Mouse (Mus musculus) intestine, postnatal 0 days (tissue): ENCODE results near the gene Ammecr1. TPM values are rescaled to one million over a fixed set of nuclear protein-coding genes. Genes with fewer than 3 reads are reported as not detected.

ENCODE experiments used
- ATAC-seq: fragments of 200-750 bp; cut with Nextera tagmentation; 2 replicates; pipeline ENCODE4 v1.8.0; 2017; ENCODE audit warnings: mild to moderate bottlenecking, moderate TSS enrichment, moderate library complexity
- H3K27ac ChIP-seq: fragments of 300-500 bp; sonication (generic); 2 replicates; pipeline ENCODE4 v1.5.1; 2014; ENCODE audit warnings: mild to moderate bottlenecking, low read depth, low read length, moderate library complexity
- H3K27me3 ChIP-seq: fragments of 300-500 bp; sonication (generic); replicated peaks from 2 replicates; pipeline ENCODE4 v1.6.1; 2014; ENCODE audit warnings: low read length, mixed read lengths; ENCODE audit not compliant: control insufficient read depth, insufficient read depth
- H3K36me3 ChIP-seq: fragments of 300-500 bp; sonication (generic); 2 replicates; pipeline ENCODE4 v1.6.1; 2014; ENCODE audit warnings: mild to moderate bottlenecking, moderate library complexity; ENCODE audit not compliant: control insufficient read depth, insufficient read depth
- H3K4me1 ChIP-seq: fragments of 300-500 bp; sonication (generic); replicated peaks from 2 replicates; pipeline ENCODE4 v1.6.1; 2014; ENCODE audit warnings: antibody characterized with exemption, low read length, mixed read lengths; ENCODE audit not compliant: control insufficient read depth, insufficient read depth
- H3K4me2 ChIP-seq: fragments of 300-500 bp; sonication (generic); replicated peaks from 2 replicates; pipeline ENCODE4 v1.6.1; 2014; ENCODE audit warnings: low read depth, mild to moderate bottlenecking, moderate library complexity
- H3K4me3 ChIP-seq: fragments of 300-500 bp; sonication (generic); 2 replicates; pipeline ENCODE4 v1.5.1; 2014; ENCODE audit warnings: low read depth, low read length
- H3K9ac ChIP-seq: fragments of 300-500 bp; sonication (generic); 2 replicates; pipeline ENCODE4 v1.6.1; 2014; ENCODE audit warnings: mild to moderate bottlenecking, low read depth, low read length
- H3K9me3 ChIP-seq: fragments of 300-500 bp; sonication (generic); 2 replicates; pipeline ENCODE4 v1.6.1; 2016; ENCODE audit warnings: mixed run types; ENCODE audit not compliant: control insufficient read depth
- CTCF ChIP-seq: sonication (generic); IDR thresholded peaks from 2 replicates; pipeline ENCODE4 v1.5.1; 2016; ENCODE audit warnings: low read depth, mild to moderate bottlenecking, control low read depth, antibody characterized with exemption, moderate library complexity
- WGBS: fragments of 180-500 bp; shearing (Covaris S2); extraction: QIAGEN DNeasy Blood & Tissue Kit; methylation state at CpG from one replicate; pipeline ENCODE4 v1.1.7; 2014; 5-methylcytosine and 5-hydroxymethylcytosine counted together
- polyA plus RNA-seq: library from polyadenylated mRNA; unstranded; fragments of >200 nt; fragmentation: Nextera tagmentation; extraction: Ambion mirVana; gene quantifications from 2 replicates; pipeline ENCODE4 v1.2.1, GENCODE M21; 2015

Gene Ammecr1
- polyA plus RNA-seq, 1 experiment from 2014 or later = 4.0 TPM

DNA sequence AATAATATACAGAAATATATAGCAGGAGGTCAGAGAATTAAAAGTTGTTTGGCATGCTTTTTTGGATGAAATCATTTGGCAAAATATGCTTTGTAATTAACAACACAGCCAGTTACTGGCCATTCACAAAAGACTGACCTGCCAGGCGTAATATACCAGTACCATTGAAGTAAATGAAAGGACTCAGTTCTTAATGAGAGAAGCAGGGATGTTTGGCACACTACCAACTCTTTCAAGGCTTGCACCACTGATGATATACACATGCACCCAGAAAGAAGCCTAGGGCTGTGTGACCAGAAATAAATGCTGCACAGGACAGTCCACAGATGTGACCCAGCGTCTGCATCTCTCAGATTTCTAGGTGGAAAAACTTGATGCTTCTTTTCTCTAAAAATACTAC lies 96.7 kb downstream of the Ammecr1 start:
- no peaks in the 10 kb centered on the region for H3K9me3 ChIP-seq

DNA sequence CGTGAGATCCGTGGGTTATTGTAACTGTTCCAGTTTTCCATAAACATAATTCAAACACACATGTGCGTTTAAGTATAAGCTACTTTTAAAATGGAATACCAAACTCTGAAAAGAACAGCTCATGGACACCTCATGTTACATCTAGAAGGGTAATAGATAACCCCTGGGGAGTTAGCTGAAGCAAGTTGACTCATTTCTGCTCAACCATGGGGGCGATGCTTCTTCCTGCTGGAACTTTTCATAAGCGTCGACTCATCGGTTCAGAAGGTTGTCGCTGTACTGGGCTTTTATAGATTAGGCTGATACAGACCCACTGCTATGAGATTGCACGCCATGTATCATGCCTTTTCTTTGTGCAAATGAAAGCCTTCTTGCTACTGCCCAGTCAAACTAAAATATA lies 118.5 kb downstream of the Ammecr1 start:
- Histone ChIP-seq H3K9me3 (no peaks in the 10 kb centered on the region), H3K4me3 (no peak overlapping the region), H3K9ac (no peak overlapping the region), H3K4me1 (no peaks in the 10 kb centered on the region), H3K27ac (no peak overlapping the region), H3K4me2 (no peak overlapping the region), H3K27me3 (no peaks in the 10 kb centered on the region), H3K36me3 (no peaks in the 10 kb centered on the region)
- no peak for ATAC-seq
- TF ChIP-seq CTCF = no peak
- WGBS = 89% methylated on average over 9 of the region's 9 CpGs

More for the DNA sequence above, 96.7 kb downstream of the Ammecr1 start:
- Histone ChIP-seq H3K4me1 (no peaks in the 10 kb centered on the region), H3K27ac (no peak overlapping the region), H3K27me3 (no peaks in the 10 kb centered on the region), H3K9ac (no peak overlapping the region), H3K36me3 (no peaks in the 10 kb centered on the region), H3K4me2 (no peak overlapping the region), H3K4me3 (no peak overlapping the region)
- no peak for TF ChIP-seq CTCF
- ATAC-seq = no peak
- 78% methylated on average over 2 of the region's 2 CpGs for WGBS

DNA sequence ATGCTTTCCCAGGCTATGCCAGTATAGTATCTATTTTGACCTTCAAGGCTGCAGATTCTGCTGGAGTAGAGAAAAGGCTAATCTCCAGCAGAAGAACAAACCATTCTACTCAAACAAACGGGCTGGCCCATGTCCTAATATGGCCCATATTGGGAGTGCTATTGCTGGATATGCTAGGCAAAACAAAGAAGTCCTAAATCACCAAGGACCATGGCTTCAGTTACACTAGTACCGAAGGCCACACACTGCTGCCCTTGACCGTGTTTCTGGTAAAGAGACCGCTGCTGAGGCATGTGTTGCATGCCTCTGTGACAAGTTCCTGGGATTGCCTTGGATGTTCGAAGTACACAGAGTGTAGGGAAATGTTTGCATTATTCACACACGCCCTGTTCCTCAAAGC lies 120.3 kb downstream of the Ammecr1 start:
- Histone ChIP-seq H3K27ac (no peak overlapping the region), H3K4me3 (no peak overlapping the region), H3K4me1 (no peaks in the 10 kb centered on the region), H3K9ac (no peak overlapping the region), H3K9me3 (no peaks in the 10 kb centered on the region), H3K27me3 (no peaks in the 10 kb centered on the region), H3K4me2 (no peak overlapping the region), H3K36me3 (no peaks in the 10 kb centered on the region)
- no peak for ATAC-seq
- TF ChIP-seq CTCF = no peak
- WGBS = 80% methylated on average over 6 of the region's 6 CpGs

DNA sequence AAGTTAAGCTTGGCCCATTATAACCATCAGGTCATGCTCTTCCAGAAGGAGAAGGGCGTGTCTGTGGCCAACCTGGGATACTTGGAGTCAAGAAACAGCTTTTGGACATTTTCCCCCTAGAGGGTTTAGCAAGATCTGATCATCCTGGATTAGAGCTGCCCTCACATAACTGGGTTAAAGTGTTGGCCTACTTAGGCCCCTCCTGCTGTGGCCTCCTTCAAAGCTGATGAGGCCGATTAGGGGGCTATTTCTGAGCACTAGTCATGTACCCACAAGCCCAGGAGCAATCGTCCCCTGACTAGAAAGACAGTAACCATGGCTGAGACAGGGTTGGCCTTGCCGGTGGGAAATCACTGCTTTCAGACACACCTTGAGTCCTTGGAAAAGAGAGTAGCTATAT lies 124.6 kb downstream of the Ammecr1 start:
- WGBS = 82% methylated on average over 4 of the region's 4 CpGs
- no peak for ATAC-seq

GRCm38 (mm10) chrX:142839411-142839810 lies 127.1 kb downstream of the Ammecr1 start:
- H3K4me1 ChIP-seq = no peaks in the 10 kb centered on the region
- ATAC-seq = no peak
- no peak overlapping the region for H3K9ac ChIP-seq
- no peak overlapping the region for H3K27ac ChIP-seq
- no peaks in the 10 kb centered on the region for H3K27me3 ChIP-seq
- H3K36me3 ChIP-seq = no peaks in the 10 kb centered on the region
- no peak overlapping the region for H3K4me3 ChIP-seq
- no peak for TF ChIP-seq CTCF
- H3K4me2 ChIP-seq = no peak overlapping the region
- H3K9me3 ChIP-seq = no peaks in the 10 kb centered on the region
- WGBS = 85% methylated on average over 7 of the region's 7 CpGs

More for the DNA sequence above, 124.6 kb downstream of the Ammecr1 start:
- H3K4me3 ChIP-seq = no peak overlapping the region
- H3K36me3 ChIP-seq = no peaks in the 10 kb centered on the region
- no peak for TF ChIP-seq CTCF
- no peak overlapping the region for H3K9ac ChIP-seq
- no peaks in the 10 kb centered on the region for H3K9me3 ChIP-seq
- no peak overlapping the region for H3K4me2 ChIP-seq
- no peaks in the 10 kb centered on the region for H3K27me3 ChIP-seq
- H3K27ac ChIP-seq = no peak overlapping the region
- no peaks in the 10 kb centered on the region for H3K4me1 ChIP-seq

DNA sequence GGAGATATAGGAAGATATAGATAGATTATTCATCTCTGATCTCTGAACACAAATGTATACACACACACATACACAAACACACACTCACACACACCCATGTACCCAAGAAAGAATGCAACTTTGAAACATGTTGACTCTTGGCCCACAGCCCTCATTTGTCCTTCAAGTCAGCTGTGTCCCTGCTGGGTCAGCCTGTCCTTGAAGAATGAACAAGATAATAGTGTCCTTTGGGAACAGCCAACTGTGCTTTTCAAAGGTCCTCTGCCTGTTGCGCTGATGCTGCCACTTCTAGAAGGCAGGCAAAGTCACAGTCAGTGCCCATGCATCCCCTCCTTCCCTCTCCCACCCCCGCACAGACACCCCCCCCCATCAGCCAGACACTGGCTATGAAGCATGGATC lies 127.7 kb downstream of the Ammecr1 start:
- 84% methylated on average over 2 of the region's 2 CpGs for WGBS

GRCm38 (mm10) chrX:142837316-142837715 lies 129.2 kb downstream of the Ammecr1 start:
- WGBS = 89% methylated on average over 3 of the region's 3 CpGs
- ATAC-seq = no peak
- H3K27me3 ChIP-seq = no peaks in the 10 kb centered on the region
- H3K4me3 ChIP-seq = no peak overlapping the region
- H3K36me3 ChIP-seq = no peaks in the 10 kb centered on the region
- no peak overlapping the region for H3K9ac ChIP-seq
- no peak for TF ChIP-seq CTCF
- H3K4me1 ChIP-seq = no peaks in the 10 kb centered on the region
- H3K4me2 ChIP-seq = no peak overlapping the region
- no peaks in the 10 kb centered on the region for H3K9me3 ChIP-seq
- H3K27ac ChIP-seq = no peak overlapping the region

More for the DNA sequence above, 127.7 kb downstream of the Ammecr1 start:
- no peaks in the 10 kb centered on the region for H3K9me3 ChIP-seq
- H3K27ac ChIP-seq = no peak overlapping the region
- ATAC-seq = no peak
- H3K4me3 ChIP-seq = no peak overlapping the region
- H3K4me2 ChIP-seq = no peak overlapping the region
- H3K9ac ChIP-seq = no peak overlapping the region
- no peaks in the 10 kb centered on the region for H3K27me3 ChIP-seq
- TF ChIP-seq CTCF = no peak
- no peaks in the 10 kb centered on the region for H3K4me1 ChIP-seq
- no peaks in the 10 kb centered on the region for H3K36me3 ChIP-seq
